Mouse (Mus musculus) brain, embryonic 18.5 days (tissue): Measurements from ENCODE around the gene Sbk3.
A peak's percentile ranks its signal among the peaks of the same experiment; 100 is the strongest.

Experiments
- DNase-seq: peaks from one replicate; pipeline ENCODE4 v3.0.0-alpha.2; 2012; ENCODE audit warnings: low read depth, low spot score

The Sbk3 gene

DNA sequence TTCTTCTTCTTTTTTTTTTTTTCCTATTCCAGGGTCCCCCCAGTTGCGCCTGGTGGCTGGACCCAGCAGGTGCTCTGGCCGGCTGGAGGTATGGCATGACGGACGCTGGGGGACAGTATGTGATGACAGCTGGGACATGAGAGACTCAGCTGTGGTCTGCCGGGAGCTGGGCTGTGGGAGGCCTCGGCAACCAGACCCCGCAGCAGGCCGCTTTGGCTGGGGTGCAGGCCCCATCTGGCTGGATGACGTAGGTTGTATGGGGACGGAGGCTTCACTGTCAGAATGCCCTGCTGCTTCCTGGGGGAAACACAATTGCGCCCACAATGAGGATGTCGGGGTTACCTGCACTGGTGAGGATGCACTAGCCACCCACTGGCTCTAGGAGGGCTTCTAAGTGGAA, 37.9 kb downstream of the Sbk3 start:
- no peak for DNase-seq

DNA sequence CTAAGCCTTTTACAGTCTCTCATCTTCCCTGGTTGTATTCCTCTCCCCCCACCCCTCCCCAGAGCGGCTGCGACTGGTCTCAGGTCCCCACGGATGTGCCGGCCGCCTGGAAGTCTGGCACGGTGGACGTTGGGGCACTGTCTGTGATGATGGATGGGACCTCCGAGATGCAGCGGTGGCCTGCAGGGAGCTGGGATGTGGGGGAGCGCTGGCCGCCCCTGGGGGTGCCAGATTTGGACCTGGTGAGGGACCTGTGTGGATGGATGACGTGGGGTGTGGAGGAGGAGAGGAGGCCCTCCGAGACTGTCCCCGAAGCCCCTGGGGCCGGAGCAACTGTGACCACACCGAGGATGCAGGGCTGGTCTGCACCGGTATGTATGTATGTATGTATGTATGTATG, 42.6 kb downstream of the Sbk3 start:
- no peak for DNase-seq

DNA sequence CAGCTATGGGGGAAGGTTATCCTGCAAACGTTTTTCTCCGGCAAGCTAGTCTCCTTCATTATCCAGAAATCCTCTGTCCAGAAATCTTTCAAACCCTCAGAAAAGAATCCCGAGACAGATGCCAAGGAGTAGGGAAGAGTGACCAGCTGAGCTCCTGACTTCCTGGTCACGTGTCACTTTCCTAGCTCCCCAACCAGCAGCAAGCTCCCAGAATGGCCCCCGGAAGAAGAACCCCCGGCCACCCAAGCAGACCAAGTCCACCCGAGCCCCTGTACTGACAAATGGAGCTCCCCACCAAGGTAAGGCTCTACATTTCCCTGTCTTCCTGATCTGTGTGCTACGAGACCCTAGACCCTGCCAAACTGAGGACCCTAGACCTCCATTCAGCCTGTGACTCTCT, 43.3 kb downstream of the Sbk3 start:
- no peak for DNase-seq

DNA sequence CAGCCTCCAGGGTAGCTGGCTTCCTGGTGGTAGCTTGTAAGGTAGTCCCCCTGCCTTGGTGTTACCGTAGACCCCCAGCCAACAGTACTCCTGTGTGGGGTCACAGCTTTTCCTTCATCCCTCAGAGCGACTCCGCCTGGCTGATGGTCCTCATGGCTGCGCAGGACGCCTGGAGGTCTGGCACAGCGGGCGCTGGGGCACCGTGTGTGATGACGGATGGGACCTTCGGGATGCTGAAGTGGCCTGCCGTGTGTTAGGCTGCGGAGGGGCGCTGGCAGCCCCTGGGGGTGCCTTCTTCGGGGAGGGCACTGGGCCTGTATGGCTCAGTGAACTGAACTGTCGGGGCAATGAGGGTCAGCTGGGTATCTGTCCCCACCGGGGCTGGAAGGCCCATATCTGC, 44.1 kb downstream of the Sbk3 start:
- DNase-seq = no peak

DNA sequence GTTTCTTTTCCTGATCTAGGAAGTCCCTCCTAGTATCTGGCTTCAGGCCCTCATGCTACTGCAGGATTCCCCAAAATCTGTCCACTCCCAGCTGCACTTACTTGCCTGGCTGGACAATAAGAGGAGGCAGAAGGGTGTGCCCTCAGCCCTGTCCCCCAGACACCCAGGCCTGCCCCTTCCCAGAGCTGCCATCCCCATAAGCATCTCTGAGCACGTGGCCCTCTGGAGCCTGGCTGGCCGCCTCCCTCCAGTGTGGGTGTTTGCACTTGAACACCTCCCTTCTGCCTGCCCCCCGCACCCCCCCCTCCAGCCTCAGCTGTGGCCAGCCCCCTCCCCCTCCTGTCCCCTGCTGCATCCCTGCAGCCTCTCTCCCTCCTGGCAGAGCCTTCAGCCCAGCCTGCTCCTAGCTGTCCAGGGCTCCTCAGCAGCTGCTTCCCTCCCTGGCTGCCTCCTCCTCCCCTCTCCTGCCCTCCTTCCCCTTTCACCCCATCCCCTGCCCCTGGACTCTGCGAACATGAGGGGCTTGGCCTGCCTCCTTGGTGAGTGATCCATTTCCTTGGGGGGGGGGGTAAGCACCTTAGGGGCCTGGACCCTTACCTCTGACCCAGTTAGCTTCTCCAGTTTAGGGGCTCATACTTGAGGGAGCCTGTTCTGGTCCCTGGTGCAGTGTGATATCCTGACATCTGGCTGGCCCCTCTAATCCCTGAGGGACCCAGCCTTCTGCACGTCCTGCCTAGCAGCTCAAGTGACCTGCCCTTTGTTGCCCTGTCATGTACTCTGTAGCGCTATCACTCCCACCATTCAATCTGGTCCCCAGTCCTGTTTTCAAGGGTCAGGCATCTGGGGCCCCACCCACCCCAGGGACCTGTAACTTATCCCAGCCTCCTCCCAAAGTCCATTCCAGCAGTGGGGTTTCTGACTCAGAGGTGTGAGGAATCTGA, 45.3 kb downstream of the Sbk3 start, which contains the start of gene Ssc5d:
Ssc5d (plus strand) TSS at position 345 of the 941 bp plus-strand sequence.
- no peak for DNase-seq

DNA sequence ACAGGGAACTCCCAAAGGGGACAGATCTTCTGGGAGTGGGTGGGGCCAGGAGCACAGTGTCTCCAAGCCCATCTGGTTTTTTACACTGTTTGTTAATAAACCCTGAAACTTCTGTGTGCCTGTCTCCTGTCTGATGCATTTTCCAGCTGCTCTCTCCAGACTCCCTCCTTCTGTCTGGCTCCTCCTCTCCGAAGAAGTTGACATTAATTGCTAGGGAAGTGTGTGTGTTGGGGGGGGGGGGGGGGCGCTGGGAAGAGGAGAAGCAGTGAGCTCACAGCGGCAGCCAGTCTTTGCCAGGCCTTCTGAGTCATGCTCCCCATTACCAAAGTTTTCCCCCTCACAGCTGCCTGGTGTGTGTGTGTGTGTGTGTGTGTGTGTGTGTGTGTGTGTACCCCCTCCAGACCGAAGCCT, 46.1 kb downstream of the Sbk3 start:
- DNase-seq = no peak

DNA sequence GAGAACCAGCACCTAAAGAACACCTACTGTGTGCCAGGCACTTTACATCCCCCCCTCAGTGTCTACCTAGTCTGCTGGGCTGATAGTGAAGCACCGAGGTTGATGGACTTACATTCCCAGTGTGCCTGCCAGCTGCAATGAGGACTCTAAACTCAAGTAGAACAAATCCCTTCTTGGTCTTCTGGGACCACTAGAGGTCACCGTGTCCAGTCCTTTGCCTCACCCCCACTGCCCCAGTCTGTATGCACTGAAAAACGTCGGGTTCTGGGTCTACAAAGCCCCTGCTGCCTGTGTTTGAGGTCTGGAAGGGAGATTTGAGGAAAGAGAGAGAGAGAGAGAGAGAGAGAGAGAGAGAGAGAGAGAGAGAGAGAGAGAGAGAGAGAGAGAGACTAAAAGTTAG, 46.5 kb downstream of the Sbk3 start:
- no peak for DNase-seq

DNA sequence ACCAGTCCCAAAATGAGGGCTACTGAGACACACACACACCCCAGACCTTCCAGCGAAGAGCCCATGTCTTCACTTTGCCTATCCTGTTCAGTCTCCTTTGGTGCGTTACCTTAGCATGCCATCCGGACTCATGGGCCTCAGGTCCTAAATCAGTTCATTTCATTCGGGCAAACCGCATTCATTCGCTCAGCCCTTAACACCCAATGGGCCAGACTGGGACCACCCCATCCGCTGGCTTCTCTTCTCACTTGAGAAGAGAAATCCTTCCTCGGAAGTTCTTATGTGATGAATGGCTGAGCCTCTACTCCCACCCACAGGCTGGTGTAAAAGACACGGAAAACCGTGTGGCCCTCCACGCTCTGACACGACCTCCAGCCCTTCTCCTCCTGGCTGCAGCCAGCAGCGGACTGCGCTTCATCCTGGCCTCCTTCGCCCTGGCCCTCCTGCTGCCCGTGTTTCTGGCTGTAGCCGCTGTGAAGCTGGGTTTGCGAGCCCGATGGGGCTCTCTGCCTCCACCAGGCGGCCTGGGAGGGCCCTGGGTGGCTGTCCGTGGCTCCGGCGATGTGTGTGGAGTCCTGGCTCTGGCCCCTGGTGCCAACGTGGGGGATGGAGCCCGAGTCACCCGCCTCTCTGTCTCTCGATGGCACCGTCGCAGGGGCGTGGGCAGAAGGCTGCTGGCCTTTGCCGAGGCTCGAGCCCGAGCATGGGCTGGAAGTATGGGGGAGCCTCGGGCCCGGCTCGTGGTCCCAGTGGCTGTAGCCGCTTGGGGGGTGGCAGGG, 47.2 kb downstream of the Sbk3 start:
- no peak for DNase-seq

DNA sequence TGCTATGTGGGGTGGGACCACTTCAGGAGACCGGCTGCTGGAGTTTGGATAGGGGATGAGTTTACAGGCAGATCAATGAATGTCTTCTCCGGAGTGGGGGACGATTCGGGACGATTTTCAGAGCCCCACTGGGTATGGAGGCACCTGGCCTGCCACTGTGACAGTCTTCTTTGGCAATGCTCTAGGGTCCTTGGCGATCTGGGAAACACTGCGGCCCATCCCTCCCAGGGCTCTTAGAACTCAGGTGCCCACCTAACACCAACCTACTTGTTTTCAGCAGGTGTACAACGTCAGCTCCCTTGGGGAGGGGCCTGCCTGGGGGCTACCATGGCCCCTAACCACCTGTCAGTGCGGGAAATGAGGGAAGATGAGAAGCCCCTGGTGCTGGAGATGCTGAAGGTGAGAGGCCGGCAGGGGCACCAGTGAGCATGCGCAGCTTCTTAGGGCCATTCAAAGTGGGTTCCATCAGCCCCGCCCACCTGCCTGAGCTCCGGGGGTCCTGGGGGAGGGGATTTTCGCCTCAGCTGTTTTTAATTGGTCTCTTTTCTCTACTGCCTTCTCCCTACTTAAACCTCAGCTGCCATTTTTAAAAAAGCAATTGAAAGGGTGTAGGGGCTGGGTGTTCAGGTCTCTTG, 47.9 kb downstream of the Sbk3 start:
- DNase-seq = peak; percentile 85

DNA sequence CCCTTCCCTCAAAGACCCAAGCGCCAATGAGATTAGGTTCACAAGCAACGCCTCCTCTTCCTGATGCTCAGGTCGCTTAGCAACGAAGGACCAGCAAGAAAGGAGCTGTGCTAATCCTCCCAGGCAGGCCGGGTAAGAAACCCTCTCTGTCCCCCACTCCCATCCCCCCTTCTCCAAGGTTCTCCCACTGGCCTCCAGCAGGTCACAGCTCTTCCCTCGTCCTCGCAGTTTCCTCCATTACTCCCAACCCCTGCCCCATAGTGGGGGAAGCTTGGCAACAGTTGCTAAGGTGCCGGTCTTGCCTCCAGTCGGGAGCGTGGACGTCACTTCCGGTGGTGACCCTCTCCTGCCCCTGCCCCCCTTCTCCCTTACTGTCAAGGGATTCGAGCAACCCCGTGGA, 48.5 kb downstream of the Sbk3 start:
- DNase-seq = peak; percentile 86

DNA sequence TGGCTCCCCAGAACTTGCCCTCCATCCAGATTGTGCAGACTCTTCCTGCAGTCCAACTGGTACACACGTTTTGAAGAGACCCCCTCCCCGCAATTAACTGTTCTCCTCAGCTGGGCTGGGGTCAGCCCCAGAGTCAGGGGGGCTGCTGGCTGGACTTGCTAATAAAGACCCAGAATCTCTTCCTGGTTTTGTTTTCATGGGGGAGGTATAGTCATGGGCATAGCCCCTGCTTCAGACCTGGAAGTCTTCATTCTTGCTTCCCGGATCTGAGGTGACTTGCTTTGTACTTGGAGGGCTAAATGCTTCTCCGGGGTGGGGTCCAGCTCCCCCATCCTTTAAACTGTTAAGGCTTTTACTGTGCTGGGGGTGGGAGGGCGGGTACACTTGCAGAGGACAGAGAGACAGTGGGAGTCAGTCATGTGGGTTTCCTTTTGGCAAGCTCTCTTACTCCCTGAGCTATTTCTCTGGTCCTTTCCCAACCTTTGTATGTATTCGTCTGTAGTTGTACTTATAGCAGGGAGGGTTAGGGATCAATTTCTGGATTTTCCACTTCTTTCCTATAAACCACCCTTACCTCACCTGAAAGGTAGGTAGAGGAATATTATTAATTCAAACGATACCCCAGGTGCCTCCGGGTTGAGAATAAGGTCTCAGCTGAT, 49.0 kb downstream of the Sbk3 start, which contains the start of gene Nat14:
Nat14 (plus strand) TSS at position 205 of the 659 bp plus-strand sequence.
- no peak for DNase-seq

DNA sequence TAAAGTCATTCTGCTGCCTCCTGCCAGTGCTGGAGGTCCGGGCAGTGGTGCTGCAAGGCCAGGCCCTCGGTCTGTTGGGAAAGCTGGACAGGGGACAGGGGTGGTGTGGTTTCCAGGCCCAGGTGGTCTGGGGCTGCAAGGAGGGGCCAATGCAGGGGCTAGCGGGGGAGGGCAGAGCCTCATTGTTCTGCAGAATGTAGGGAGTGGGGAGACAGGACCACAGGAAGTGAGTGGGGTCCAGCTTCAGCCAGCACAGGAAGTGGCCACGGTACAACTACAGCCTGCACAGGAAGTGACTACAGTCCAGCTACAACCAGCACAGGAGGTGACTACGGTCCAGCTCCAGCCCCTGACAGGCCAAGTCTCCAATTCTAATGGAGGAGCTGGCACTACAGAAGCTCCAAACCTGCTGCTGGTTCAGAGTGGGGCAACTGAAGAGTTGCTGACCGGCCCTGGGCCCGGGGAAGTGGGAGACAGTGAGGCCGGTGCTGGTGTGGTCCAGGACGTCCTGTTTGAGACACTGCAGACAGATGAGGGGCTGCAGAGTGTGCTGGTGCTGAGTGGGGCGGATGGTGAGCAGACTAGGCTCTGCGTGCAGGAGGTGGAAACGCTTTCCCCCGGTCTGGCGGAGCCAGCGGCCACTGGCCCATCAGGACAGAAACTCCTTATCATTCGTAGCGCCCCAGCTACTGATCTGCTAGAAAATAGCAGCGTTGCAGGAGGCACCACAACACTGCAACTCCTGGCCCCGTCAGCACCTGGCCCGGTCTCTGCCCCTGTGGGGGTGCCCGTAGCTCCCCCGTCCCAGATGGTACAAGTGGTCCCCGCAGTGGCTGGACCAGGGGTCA, 49.8 kb downstream of the Sbk3 start:
- DNase-seq = no peak

DNA sequence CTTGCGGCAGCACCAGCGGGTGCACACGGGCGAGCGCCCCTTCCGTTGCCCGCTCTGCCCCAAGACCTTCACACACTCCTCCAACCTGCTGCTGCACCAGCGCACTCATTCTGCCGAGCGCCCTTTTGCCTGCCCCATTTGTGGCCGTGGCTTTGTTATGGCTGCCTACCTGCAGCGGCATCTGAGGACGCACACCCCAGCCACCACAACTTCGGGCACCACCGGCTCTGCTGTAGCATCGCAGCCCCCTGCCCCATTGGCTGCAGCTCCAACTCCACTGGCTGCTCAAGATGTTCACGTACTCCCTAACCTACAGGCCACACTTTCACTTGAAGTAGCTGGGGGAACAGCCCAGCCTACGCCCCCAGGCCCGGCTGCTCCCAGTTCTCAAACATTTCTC, 50.5 kb downstream of the Sbk3 start:
- DNase-seq = no peak

DNA sequence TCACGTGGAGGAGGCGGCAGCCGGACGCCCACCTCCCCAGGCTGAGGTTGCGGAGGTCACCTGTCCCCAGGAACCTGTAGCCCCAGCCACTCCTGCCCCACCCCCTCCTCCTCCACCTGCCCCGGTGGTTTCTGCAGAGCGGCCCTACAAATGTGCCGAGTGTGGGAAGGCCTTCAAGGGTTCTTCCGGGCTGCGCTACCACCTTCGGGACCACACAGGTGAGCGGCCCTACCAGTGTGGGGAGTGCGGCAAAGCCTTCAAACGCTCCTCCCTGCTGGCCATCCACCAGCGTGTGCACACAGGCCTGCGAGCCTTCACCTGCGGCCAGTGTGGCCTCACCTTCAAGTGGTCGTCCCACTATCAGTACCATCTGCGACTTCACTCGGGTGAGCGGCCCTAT, 51.0 kb downstream of the Sbk3 start:
- DNase-seq = no peak

DNA sequence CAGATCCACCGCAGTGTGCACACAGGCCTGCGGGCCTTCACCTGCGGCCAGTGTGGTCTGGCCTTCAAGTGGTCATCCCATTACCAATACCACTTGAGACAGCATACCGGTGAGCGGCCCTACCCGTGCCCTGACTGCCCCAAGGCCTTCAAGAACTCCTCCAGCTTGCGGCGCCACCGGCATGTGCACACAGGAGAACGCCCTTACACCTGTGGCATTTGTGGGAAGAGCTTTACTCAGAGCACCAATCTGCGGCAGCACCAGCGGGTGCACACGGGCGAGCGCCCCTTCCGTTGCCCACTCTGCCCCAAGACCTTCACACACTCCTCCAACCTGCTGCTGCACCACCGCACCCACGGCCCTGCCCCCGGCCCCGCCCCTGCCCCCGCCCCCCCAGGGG, 51.9 kb downstream of the Sbk3 start:
- DNase-seq = no peak

DNA sequence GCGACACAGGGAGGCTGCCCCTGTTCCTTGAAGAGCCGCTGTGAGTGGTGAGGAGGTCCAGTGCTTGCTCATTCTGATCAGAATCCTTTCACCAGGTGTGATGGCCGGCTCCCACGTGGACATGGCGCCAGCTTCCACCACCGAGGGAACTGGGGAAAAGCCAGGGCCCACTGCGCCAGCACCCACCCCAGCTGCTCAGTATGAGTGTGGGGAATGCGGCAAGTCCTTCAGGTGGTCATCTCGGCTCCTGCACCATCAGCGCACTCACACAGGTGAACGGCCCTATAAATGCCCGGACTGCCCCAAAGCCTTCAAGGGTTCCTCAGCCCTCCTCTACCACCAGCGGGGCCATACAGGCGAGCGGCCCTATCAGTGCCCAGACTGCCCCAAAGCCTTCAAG, 52.3 kb downstream of the Sbk3 start:
- no peak for DNase-seq

DNA sequence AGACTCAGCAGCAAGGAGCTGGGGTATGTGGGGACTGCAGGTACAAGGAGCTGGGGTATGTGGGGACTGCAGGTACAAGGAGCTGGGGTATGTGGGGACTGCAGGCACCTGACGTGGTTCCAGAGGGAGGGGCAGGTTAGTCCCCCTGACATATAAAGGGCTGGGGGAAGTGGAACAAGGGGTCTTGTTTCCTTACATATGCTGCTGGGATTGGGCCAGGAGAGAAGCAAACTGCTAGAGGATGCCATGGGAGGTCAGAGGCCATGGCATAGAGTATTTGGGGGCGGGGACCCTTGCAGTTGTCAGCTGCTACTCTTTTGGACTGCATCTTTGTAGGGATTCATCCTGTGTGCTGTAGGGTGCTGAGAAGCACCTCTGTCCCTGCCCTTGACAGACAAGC, 53.5 kb downstream of the Sbk3 start:
- DNase-seq = no peak

DNA sequence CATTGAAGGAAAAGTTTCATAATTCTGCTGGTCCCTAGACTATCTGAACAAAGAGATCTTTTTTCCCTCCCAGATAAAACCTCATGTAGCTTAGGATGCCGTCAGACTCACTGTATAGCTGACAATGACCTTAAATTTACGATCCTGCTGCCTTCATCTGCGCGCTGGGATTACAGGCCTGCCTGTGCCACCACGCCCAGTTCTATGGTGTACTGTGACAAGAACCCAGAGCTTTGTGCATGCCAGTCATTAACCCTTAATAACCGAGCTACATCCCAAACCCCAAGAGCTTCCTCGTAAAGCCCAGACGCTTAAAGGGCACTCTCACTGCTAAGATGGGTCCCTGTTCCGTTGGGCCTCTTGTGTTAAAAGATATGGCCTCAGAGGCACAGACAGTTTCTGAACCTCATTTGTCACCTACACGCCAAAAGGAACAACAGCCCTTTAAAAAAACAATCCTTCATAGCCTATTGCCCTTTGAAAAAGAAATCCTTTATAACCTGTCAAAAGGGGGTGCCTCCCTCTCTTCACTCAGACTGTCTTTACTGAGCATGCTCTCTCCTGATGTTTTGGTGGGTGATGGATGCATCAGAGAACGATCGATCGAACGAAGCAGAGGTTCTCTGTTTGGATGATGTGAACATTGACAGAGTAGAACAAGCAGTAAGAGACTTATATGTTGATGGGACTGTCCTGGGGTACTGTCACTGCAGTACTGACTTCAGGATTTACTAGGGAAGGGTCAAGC, 55.1 kb downstream of the Sbk3 start:
- no peak for DNase-seq
